Mouse (Mus musculus): Measurements from ENCODE around the gene Myt1l. TPM values are rescaled to one million over a fixed set of nuclear protein-coding genes. Genes with fewer than 3 reads are reported as not detected.

Myt1l gene
- polyA plus RNA-seq, 1 experiment from 2014 or later: 1.9 TPM

GRCm38 (mm10) chr12:29708166-29708565 lies 180.0 kb downstream of the Myt1l start:
- no peaks in the 10 kb centered on the region for H3K9me3 ChIP-seq (replicated peaks; ENCODE audit: control insufficient read depth, low read length)
- WGBS: 71% methylated on average over 3 of the region's 3 CpGs
- ATAC-seq (ENCODE audit: insufficient read depth, low FRiP score): no peak
- no peaks in the 10 kb centered on the region for H3K27me3 ChIP-seq (ENCODE audit: control insufficient read depth, insufficient read depth, low read length)
- H3K36me3 ChIP-seq (ENCODE audit: control insufficient read depth, insufficient read depth, low read length): no peaks in the 10 kb centered on the region
- H3K4me3 ChIP-seq (replicated peaks; ENCODE audit: low read length): no peak overlapping the region
- peaks cover 2% of the 10 kb centered on the region; the same call in 1 of the 2 replicates for H3K4me1 ChIP-seq (ENCODE audit: control insufficient read depth, insufficient read depth, low read length)
- no peak overlapping the region for H3K4me2 ChIP-seq (ENCODE audit: low read depth, low read length)
- no peak overlapping the region for H3K9ac ChIP-seq (ENCODE audit: low read length)
- no peak overlapping the region for H3K27ac ChIP-seq (ENCODE audit: low read length)

GRCm38 (mm10) chr12:29712795-29713721 lies 184.9 kb downstream of the Myt1l start:
- Histone ChIP-seq H3K9me3 (replicated peaks; ENCODE audit: control insufficient read depth, low read length) (no peaks in the 10 kb centered on the region), H3K36me3 (ENCODE audit: control insufficient read depth, insufficient read depth, low read length) (no peaks in the 10 kb centered on the region), H3K27ac (ENCODE audit: low read length) (no peak overlapping the region), H3K4me3 (replicated peaks; ENCODE audit: low read length) (no peak overlapping the region), H3K9ac (ENCODE audit: low read length) (no peak overlapping the region), H3K4me1 (ENCODE audit: control insufficient read depth, insufficient read depth, low read length) (peaks cover 3% of the 10 kb centered on the region; the same call in 1 of the 2 replicates), H3K27me3 (ENCODE audit: control insufficient read depth, insufficient read depth, low read length) (no peaks in the 10 kb centered on the region), H3K4me2 (ENCODE audit: low read depth, low read length) (no peak overlapping the region)
- ATAC-seq (ENCODE audit: insufficient read depth, low FRiP score): no peak
- WGBS: 79% methylated on average over 15 of the region's 15 CpGs

- no peaks in the 10 kb centered on the region for H3K27me3 ChIP-seq (ENCODE audit: control insufficient read depth, insufficient read depth, low read length)
- ATAC-seq (ENCODE audit: insufficient read depth, low FRiP score): no peak
- 86% methylated on average over 17 of the region's 17 CpGs for WGBS
Measured at GRCm38 (mm10) chr12:29723722-29724338, 195.6 kb downstream of the Myt1l start.

GRCm38 (mm10) chr12:29728294-29728693 lies 200.1 kb downstream of the Myt1l start:
- 76% methylated on average over 2 of the region's 2 CpGs for WGBS
- no peak overlapping the region for H3K4me3 ChIP-seq (replicated peaks; ENCODE audit: low read length)
- H3K4me2 ChIP-seq (ENCODE audit: low read depth, low read length): no peak overlapping the region
- no peak overlapping the region for H3K27ac ChIP-seq (ENCODE audit: low read length)
- no peak overlapping the region for H3K9ac ChIP-seq (ENCODE audit: low read length)
- H3K9me3 ChIP-seq (replicated peaks; ENCODE audit: control insufficient read depth, low read length): no peaks in the 10 kb centered on the region
- no peaks in the 10 kb centered on the region for H3K27me3 ChIP-seq (ENCODE audit: control insufficient read depth, insufficient read depth, low read length)
- H3K4me1 ChIP-seq (ENCODE audit: control insufficient read depth, insufficient read depth, low read length): no peaks in the 10 kb centered on the region
- ATAC-seq (ENCODE audit: insufficient read depth, low FRiP score): no peak
- no peaks in the 10 kb centered on the region for H3K36me3 ChIP-seq (ENCODE audit: control insufficient read depth, insufficient read depth, low read length)

More at GRCm38 (mm10) chr12:29723722-29724338, 195.6 kb downstream of the Myt1l start:
- no peak overlapping the region for H3K4me2 ChIP-seq (ENCODE audit: low read depth, low read length)
- H3K4me3 ChIP-seq (replicated peaks; ENCODE audit: low read length): no peak overlapping the region
- H3K27ac ChIP-seq (ENCODE audit: low read length): no peak overlapping the region
- no peaks in the 10 kb centered on the region for H3K9me3 ChIP-seq (replicated peaks; ENCODE audit: control insufficient read depth, low read length)
- H3K36me3 ChIP-seq (ENCODE audit: control insufficient read depth, insufficient read depth, low read length): no peaks in the 10 kb centered on the region
- H3K4me1 ChIP-seq (ENCODE audit: control insufficient read depth, insufficient read depth, low read length): no peaks in the 10 kb centered on the region
- no peak overlapping the region for H3K9ac ChIP-seq (ENCODE audit: low read length)

- no peak overlapping the region for H3K4me2 ChIP-seq (ENCODE audit: low read depth, low read length)
- no peaks in the 10 kb centered on the region for H3K9me3 ChIP-seq (replicated peaks; ENCODE audit: control insufficient read depth, low read length)
- H3K4me1 ChIP-seq (ENCODE audit: control insufficient read depth, insufficient read depth, low read length): no peaks in the 10 kb centered on the region
- no peak overlapping the region for H3K9ac ChIP-seq (ENCODE audit: low read length)
- no peak overlapping the region for H3K4me3 ChIP-seq (replicated peaks; ENCODE audit: low read length)
- ATAC-seq (ENCODE audit: insufficient read depth, low FRiP score): no peak
- H3K27ac ChIP-seq (ENCODE audit: low read length): no peak overlapping the region
- H3K36me3 ChIP-seq (ENCODE audit: control insufficient read depth, insufficient read depth, low read length): no peaks in the 10 kb centered on the region
- 72% methylated on average over 8 of the region's 8 CpGs for WGBS
- H3K27me3 ChIP-seq (ENCODE audit: control insufficient read depth, insufficient read depth, low read length): no peaks in the 10 kb centered on the region
Measured at GRCm38 (mm10) chr12:29740346-29741025, 212.3 kb downstream of the Myt1l start.

GRCm38 (mm10) chr12:29741181-29741580 lies 213.0 kb downstream of the Myt1l start:
- no peak overlapping the region for H3K27ac ChIP-seq (ENCODE audit: low read length)
- H3K9ac ChIP-seq (ENCODE audit: low read length): no peak overlapping the region
- no peak overlapping the region for H3K4me3 ChIP-seq (replicated peaks; ENCODE audit: low read length)
- ATAC-seq (ENCODE audit: insufficient read depth, low FRiP score): no peak
- no peaks in the 10 kb centered on the region for H3K27me3 ChIP-seq (ENCODE audit: control insufficient read depth, insufficient read depth, low read length)
- no peak overlapping the region for H3K4me2 ChIP-seq (ENCODE audit: low read depth, low read length)
- no peaks in the 10 kb centered on the region for H3K9me3 ChIP-seq (replicated peaks; ENCODE audit: control insufficient read depth, low read length)
- no peaks in the 10 kb centered on the region for H3K36me3 ChIP-seq (ENCODE audit: control insufficient read depth, insufficient read depth, low read length)
- H3K4me1 ChIP-seq (ENCODE audit: control insufficient read depth, insufficient read depth, low read length): no peaks in the 10 kb centered on the region
- WGBS: 76% methylated on average over 6 of the region's 6 CpGs

GRCm38 (mm10) chr12:29750604-29751128 lies 222.5 kb downstream of the Myt1l start:
- no peak for ATAC-seq (ENCODE audit: insufficient read depth, low FRiP score)
- Histone ChIP-seq H3K4me1 (ENCODE audit: control insufficient read depth, insufficient read depth, low read length) (no peaks in the 10 kb centered on the region), H3K4me2 (ENCODE audit: low read depth, low read length) (no peak overlapping the region), H3K27me3 (ENCODE audit: control insufficient read depth, insufficient read depth, low read length) (no peaks in the 10 kb centered on the region), H3K27ac (ENCODE audit: low read length) (no peak overlapping the region), H3K36me3 (ENCODE audit: control insufficient read depth, insufficient read depth, low read length) (no peaks in the 10 kb centered on the region), H3K9me3 (replicated peaks; ENCODE audit: control insufficient read depth, low read length) (no peaks in the 10 kb centered on the region), H3K4me3 (replicated peaks; ENCODE audit: low read length) (no peak overlapping the region), H3K9ac (ENCODE audit: low read length) (no peak overlapping the region)
- 80% methylated on average over 4 of the region's 4 CpGs for whole genome bisulfite sequencing

GRCm38 (mm10) chr12:29755086-29755871 lies 227.1 kb downstream of the Myt1l start:
- no peak for ATAC-seq (ENCODE audit: insufficient read depth, low FRiP score)
- H3K27ac ChIP-seq (ENCODE audit: low read length): no peak overlapping the region
- H3K9me3 ChIP-seq (replicated peaks; ENCODE audit: control insufficient read depth, low read length): no peaks in the 10 kb centered on the region
- no peak overlapping the region for H3K9ac ChIP-seq (ENCODE audit: low read length)
- WGBS: 78% methylated on average over 5 of the region's 5 CpGs
- H3K27me3 ChIP-seq (ENCODE audit: control insufficient read depth, insufficient read depth, low read length): no peaks in the 10 kb centered on the region
- H3K4me3 ChIP-seq (replicated peaks; ENCODE audit: low read length): no peak overlapping the region
- no peak overlapping the region for H3K4me2 ChIP-seq (ENCODE audit: low read depth, low read length)
- H3K4me1 ChIP-seq (ENCODE audit: control insufficient read depth, insufficient read depth, low read length): no peaks in the 10 kb centered on the region
- no peaks in the 10 kb centered on the region for H3K36me3 ChIP-seq (ENCODE audit: control insufficient read depth, insufficient read depth, low read length)

Measured in stomach, embryonic 16.5 days (tissue).